Mouse (Mus musculus) E14TG2a.4 (cell line): ENCODE data around the gene Akp3.

Source experiments
- H3K27me3 ChIP-seq: 2 replicates; pipeline ENCODE4 v1.6.1; 2014; ENCODE audit warnings: low read length, control low read depth; ENCODE audit not compliant: insufficient read depth
- H3K36me3 ChIP-seq: 2 replicates; pipeline ENCODE4 v1.6.1; 2014; ENCODE audit warnings: low read length, control low read depth; ENCODE audit not compliant: insufficient read depth
- H3K4me1 ChIP-seq: replicated peaks from 2 replicates; pipeline ENCODE4 v1.6.1; 2014; ENCODE audit warnings: low read depth, low read length, control low read depth
- H3K4me3 ChIP-seq: replicated peaks from 2 replicates; pipeline ENCODE4 v1.5.1; 2014; ENCODE audit warnings: mild to moderate bottlenecking, low read length
- H3K9me3 ChIP-seq: 2 replicates; pipeline ENCODE4 v1.6.1; 2014; ENCODE audit warnings: low read length, control low read depth
- CTCF ChIP-seq: conservative IDR thresholded peaks from 2 replicates; pipeline ENCODE4 v1.5.1; 2014; ENCODE audit warnings: low read length
- NANOG ChIP-seq: IDR thresholded peaks from 2 replicates; pipeline ENCODE4 v1.6.1; 2014; ENCODE audit warnings: borderline replicate concordance, low read length, mixed read lengths
- POU5F1 ChIP-seq: IDR thresholded peaks from 2 replicates; pipeline ENCODE4 v1.6.1; 2014; ENCODE audit warnings: low read length, borderline replicate concordance

Gene Akp3

DNA sequence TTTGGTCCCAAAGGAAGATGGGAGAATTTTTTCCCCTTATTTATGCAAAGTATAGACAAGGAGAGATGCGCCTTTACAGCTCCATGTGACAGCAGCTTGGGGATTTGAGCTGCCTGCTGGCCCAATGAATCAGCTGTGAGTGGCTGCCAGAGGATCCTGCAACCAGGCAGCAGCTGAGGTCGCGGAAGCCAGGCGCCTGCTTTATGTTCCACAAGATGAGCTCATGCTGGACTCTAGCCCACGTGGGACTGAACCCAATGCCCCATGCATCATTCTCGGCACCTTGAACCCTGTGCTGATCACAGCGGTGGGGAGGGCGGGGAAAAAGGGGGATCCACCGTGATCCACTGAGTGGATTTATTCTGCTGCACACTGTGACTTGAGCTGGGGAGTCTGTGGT, 17.7 kb downstream of the Akp3 start:
- Histone ChIP-seq H3K9me3 (peaks cover 33% of the 10 kb centered on the region), H3K4me3 (no peak overlapping the region), H3K36me3 (no peaks in the 10 kb centered on the region), H3K27me3 (peaks cover 25% of the 10 kb centered on the region), H3K4me1 (no peaks in the 10 kb centered on the region)
- no peak for TF ChIP-seq POU5F1
- no peak for TF ChIP-seq NANOG
- TF ChIP-seq CTCF: no peak

DNA sequence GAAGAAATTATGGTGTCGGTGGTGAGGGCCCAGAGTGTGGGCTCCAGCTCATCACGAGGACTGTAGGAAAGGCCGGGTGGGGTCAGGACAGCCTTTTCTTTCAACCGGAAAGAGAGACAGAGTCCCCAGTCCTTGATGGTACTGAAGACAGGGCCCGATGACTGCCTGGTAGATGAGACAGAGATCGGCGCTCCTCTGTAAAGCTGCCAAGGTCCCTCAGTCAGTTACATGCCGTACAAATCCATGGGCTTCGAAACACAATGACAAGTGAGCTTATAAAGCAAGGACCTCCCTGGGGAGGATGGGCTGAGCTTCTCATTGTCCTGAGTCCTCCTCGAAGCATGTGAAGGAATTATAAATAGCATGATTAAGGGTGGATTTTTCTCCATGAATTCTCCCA, 18.4 kb downstream of the Akp3 start:
- TF ChIP-seq POU5F1 (no peak), CTCF (no peak), NANOG (no peak)
- no peaks in the 10 kb centered on the region for H3K4me1 ChIP-seq

DNA sequence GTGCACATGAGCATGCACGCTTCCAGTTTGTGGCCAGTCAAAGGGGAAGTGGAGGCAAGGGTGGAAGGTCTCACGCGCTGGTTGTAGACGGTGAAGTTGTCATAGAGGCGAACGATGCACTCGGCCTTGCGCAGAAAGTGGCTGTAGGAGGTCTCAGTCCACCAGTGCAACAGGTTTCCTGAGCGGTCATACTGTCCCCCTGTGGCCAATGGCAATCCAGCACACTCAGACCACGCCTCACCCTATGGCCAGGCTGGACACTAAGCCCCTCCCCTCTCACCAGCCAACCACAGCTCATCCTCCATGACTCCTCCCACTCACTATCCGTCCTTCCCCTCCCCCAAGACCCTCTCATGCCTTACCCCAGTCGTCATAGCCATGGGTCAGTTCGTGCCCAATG, 24.6 kb downstream of the Akp3 start:
- peaks cover 2% of the 10 kb centered on the region; the same call in 1 of the 2 replicates for H3K9me3 ChIP-seq
- H3K27me3 ChIP-seq: peaks cover 89% of the 10 kb centered on the region
- H3K4me3 ChIP-seq: no peak overlapping the region
- H3K36me3 ChIP-seq: no peaks in the 10 kb centered on the region
- peaks cover 14% of the 10 kb centered on the region for H3K4me1 ChIP-seq
- no peak for TF ChIP-seq CTCF
- no peak for TF ChIP-seq POU5F1
- no peak for TF ChIP-seq NANOG

More for the DNA sequence above, 18.4 kb downstream of the Akp3 start:
- Histone ChIP-seq H3K9me3 (peaks cover 33% of the 10 kb centered on the region), H3K36me3 (no peaks in the 10 kb centered on the region), H3K27me3 (peaks cover 32% of the 10 kb centered on the region), H3K4me3 (no peak overlapping the region)

DNA sequence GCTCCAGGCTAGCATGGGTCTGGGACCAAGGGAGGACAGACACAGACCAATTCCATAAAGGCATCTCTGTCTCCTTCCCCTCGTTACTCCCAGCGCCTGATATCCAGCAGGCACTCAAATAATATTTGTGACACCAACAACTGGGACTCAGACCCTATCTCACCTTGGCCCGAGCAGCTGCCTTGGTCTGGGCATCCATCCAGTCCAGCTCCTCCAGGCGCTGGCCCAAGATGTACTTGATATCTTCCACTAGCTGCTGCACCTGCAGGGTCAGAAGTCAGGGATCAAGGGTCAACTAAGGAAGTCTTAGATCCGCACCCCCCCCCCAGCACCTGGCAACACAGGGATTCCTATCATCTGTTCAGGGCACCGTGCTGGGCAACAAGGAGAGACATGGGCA, 26.5 kb downstream of the Akp3 start:
- peaks cover 2% of the 10 kb centered on the region; the same call in 1 of the 2 replicates for H3K9me3 ChIP-seq
- peaks cover 27% of the 10 kb centered on the region for H3K4me1 ChIP-seq
- TF ChIP-seq POU5F1 (no peak), NANOG (no peak), CTCF (no peak)
- H3K27me3 ChIP-seq: peaks cover 98% of the 10 kb centered on the region
- H3K36me3 ChIP-seq: no peaks in the 10 kb centered on the region
- H3K4me3 ChIP-seq: no peak overlapping the region

DNA sequence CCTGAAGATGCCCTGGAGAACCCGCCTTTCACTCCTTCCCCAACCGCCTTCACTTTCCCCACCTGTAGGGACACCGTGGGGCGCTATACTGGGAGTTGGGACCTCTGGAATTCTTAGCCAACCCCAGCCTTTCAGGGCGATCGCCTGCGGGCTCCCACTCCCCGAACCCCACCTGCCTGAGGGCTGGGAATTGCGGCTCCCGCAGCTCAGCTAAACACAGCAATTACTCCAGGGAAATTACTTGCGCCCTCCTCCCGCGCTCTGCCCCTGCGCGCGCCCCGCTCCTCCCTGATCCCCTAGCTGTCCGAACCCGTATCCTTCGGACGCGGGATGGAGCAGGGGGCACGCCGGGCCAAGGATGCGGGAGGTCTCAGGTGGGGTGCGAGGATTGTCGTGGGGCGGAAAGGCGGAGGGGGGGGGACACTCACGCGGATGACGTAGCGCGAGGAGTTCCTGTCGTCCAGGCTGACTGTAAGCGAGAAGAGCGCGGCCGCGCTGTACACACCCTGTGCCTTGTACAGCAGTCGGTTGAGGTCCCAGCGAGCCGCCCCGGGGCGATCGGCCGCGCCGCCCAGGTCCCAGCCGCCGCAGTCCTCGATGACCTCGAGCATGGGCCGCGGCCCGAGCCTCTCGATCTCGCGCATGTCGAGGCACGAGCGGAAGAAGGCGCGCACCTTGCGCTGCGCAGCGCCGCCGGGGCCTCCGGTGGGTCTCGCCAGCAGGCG, 29.2 kb downstream of the Akp3 start:
- Histone ChIP-seq H3K9me3 (peaks cover 15% of the 10 kb centered on the region; the same call in 1 of the 2 replicates), H3K27me3 (peaks cover 100% of the 10 kb centered on the region), H3K4me3 (peak overlapping the region; percentile 73), H3K36me3 (no peaks in the 10 kb centered on the region), H3K4me1 (peaks cover 33% of the 10 kb centered on the region)
- TF ChIP-seq NANOG (no peak), POU5F1 (no peak)

DNA sequence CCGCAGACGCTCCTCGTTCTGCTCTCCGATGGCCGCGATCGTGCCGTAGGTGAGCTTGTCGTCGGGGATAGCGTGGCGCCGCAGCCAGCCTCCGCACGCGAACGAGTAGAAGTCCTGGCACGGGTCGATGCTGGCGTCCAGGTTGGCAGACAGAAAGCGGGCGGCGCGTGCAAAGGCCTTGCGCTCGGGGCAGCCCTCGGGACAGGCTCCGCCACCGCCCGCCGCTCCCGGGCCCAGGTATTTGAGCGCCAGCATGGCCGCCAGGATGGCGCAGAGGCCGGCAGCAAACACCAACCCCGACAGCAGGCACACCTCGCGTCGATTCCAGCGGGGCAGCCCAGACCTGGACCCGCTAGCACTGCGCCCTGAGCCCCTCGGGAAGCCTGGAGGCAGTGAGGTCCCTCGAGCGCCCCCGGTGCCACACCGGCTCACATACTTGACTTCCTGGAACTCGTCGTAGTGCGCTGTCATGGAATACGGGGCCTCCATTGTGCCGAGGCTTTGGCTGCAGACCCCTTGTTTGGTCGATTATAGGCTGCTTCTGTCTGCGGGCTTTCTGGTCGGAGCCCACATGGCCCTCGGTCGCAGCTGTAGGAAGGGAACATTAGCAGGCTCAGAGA, 29.8 kb downstream of the Akp3 start:
- peaks cover 98% of the 10 kb centered on the region for H3K27me3 ChIP-seq
- peak overlapping the region; percentile 73 for H3K4me3 ChIP-seq
- peaks cover 15% of the 10 kb centered on the region; the same call in 1 of the 2 replicates for H3K9me3 ChIP-seq
- no peaks in the 10 kb centered on the region for H3K36me3 ChIP-seq
- H3K4me1 ChIP-seq: peaks cover 33% of the 10 kb centered on the region
- no peak for TF ChIP-seq CTCF
- TF ChIP-seq POU5F1: no peak
- TF ChIP-seq NANOG: no peak

DNA sequence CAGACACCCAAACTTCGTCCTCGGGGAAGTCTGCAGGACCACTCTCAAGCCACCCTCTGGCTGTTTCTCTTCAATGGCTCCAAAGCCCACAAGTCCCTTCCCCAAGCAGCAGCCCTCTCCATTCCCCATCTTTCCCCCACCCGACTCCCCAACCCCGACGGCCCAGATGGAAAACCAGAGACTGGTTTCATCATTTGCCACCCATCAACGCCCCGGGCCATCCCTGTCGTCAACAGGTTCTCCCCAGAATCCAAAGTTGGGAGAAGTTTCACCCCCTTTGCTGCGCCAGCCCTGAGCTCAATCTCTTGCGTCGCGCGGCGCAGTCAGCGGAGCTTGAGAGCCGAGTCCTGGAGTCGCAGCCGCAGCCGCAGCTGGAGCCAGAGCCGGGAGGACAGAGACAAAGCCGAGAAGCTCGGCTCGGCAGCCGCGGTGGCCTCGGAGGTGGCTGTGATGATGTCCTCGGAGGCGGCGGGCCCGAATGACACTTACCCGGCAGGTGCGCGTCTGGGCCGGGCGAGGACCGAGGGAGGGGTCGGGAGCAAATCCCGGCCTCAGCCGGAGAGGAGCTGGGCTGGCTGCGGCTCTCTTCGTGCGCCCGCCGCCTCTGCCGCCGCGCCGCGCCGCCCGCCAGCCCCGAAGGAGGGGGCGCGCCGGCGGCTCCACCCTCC, 30.9 kb downstream of the Akp3 start:
- Histone ChIP-seq H3K9me3 (peaks cover 15% of the 10 kb centered on the region; the same call in 1 of the 2 replicates), H3K4me1 (peaks cover 33% of the 10 kb centered on the region), H3K4me3 (peak overlapping the region; percentile 73), H3K36me3 (no peaks in the 10 kb centered on the region), H3K27me3 (peaks cover 96% of the 10 kb centered on the region)
- TF ChIP-seq NANOG: no peak
- TF ChIP-seq POU5F1: no peak
- no peak for TF ChIP-seq CTCF

DNA sequence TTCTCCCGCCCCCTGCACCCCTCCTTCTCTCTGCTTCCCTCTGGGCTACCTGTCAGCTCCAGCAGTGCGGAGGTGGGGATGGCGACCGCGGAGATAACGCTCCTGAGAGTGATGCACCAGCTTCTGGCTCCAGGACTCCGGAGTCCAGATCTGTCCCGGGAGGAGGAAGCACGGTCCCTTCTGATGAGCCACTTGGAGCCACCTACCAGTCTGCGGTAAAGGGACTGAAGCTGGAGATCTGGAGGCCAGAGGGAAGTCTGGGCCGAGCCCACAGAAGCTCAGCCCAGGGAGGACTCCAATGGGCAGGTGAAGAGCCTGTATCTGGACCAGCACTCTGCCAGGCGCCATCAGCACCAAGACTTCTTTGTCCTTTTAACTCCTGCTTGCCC, 31.4 kb downstream of the Akp3 start, which contains the start of gene Ecel1:
Gene Ecel1, minus strand, starts transcription at position 323 of the 389 bp plus-strand sequence.
- Histone ChIP-seq H3K4me1 (peaks cover 33% of the 10 kb centered on the region), H3K27me3 (peaks cover 96% of the 10 kb centered on the region), H3K9me3 (peaks cover 15% of the 10 kb centered on the region; the same call in 1 of the 2 replicates), H3K36me3 (no peaks in the 10 kb centered on the region), H3K4me3 (peak within 1 kb of the TSS; percentile 73)
- no peak for TF ChIP-seq CTCF
- TF ChIP-seq POU5F1: no peak
- TF ChIP-seq NANOG: no peak
